Mouse (Mus musculus): ENCODE measurements around the gene Fam196a. TPM values are rescaled to one million over a fixed set of nuclear protein-coding genes. Genes with fewer than 3 reads are reported as not detected.

Fam196a gene
- polyA plus RNA-seq, 1 experiment from 2014 or later, result 1.4 TPM

DNA sequence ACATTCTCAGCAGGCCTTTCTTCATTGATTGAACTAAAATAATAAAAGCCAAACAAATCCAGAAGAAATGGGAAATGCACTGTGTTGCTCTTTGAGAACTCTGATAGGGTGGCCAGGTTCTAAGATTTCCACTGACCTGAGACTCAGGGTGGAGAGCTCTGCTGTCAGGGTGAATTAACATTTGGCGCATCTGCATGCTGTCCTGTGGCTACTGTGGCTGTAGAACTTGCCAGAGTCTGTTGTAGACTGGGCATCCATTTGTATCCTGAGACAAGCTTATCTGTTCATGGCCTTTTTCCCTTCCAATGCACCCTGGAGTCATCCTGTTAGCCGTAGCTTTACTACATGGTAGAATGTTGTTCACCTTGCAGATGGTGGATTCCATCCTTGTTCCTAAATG, 98.2 kb downstream of the Fam196a start:
- H3K27ac ChIP-seq (ENCODE audit: poor library complexity, severe bottlenecking), result no peak overlapping the region
- 0 out of 2 replicates have a peak, but pooled peaks cover 4% of the 10 kb centered on the region for H3K4me1 ChIP-seq (replicated peaks)
- H3K36me3 ChIP-seq, result no peaks in the 10 kb centered on the region

More for the DNA sequence above, 98.2 kb downstream of the Fam196a start:
- no peak overlapping the region for H3K4me2 ChIP-seq
- ATAC-seq (ENCODE audit: insufficient number of reproducible peaks, low FRiP score), result no peak
- no peak overlapping the region for H3K9ac ChIP-seq
- no peak overlapping the region for H3K4me3 ChIP-seq
- 67% methylated on average over 2 of the region's 2 CpGs for WGBS
- H3K9me3 ChIP-seq (replicated peaks), result no peaks in the 10 kb centered on the region
- no peaks in the 10 kb centered on the region for H3K27me3 ChIP-seq (replicated peaks)
